Mouse (Mus musculus): Measurements from ENCODE around the gene Pigk.

Gene Pigk

GRCm38 (mm10) chr3:152949233-152949777, 235.4 kb downstream of the Pigk start:
- no peak for DNase-seq

GRCm38 (mm10) chr3:152950299-152950698, 236.4 kb downstream of the Pigk start:
- DNase-seq, result no peak

GRCm38 (mm10) chr3:152950914-152951313, 237.0 kb downstream of the Pigk start:
- no peak for DNase-seq

DNA sequence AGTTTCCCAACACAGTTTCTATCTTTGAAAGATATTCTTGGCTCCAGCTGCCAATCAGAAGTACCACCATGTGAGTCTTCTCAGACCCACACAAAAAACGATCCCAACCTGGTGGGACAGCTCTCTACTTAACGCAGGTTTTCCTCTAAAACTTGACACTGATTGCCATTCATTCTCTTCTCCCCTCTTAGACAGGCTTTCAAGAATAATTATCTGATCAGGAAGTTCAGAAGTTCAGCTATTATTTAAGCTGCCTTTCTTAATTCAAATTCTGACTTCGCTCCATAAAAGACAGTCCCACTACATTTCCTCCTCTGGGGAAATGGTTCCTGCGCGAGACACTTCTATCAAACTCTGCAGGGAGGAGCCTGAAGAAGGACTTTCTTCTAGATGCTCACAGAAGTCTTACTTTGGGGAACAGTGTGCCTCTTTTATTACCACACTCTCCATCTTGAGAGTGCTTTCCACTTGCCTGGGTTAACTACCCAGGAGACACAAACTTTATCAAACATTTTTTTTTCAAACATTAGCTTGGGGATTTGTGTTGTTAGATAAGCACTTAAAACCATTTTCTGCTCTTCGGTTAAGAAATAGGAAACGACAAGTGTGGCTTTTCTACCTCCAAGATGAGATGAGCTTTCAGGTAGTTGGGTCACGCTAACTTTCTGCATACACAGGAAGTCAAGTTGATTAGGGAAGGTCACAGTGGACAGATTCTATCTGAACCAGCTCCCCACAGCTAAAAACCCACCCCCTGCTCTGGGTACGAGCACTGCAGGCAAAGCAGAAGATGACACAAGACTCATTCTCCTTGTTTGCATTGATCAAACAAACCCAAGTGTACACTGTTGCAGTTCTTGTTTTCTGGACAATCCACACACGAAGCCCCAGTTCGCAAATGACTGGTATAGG, 238.0 kb downstream of the Pigk start:
- DNase-seq, result no peak

DNA sequence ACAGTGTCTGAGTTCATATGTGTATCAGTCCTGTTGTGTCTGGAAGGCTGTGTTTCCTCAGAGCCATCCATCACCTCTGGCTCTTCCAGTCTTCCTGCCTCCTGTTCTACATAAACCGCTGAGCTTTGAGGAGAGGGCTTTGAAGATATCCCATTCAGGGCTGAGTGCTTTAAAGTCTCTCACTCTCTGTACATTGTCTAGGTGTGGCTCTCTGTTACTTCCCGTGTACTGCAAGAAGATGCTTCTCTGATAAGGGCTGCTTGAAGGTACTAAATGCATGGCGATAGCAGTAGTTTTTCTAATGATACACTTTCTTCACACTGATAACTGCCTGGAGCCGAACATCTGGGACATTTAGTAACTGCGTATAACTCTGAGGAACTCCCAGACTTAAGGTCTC, 242.1 kb downstream of the Pigk start:
- DNase-seq, result no peak

DNA sequence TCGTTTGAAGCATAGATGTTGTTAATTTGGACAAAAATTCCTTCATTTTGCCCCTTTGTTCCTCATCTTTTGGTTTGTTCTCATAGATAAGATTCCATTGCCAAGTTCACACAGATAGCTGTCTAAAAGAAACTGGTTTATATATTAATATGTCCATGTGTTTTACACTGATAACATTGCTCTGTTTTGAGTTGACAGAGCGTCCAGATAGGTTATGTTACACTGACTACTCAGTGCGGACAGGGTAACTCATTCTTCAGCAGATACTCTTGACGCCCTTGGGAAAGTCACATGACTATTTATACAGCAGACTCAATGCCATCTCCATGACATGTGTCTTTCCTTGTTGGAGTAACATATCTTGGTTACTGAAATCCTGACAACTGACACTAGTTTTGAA, 242.9 kb downstream of the Pigk start:
- no peak for DNase-seq

- peak; percentile 76 for DNase-seq
Observed at GRCm38 (mm10) chr3:152958358-152959150, 244.7 kb downstream of the Pigk start.

- DNase-seq, result no peak
Observed at GRCm38 (mm10) chr3:152961855-152962376, 248.0 kb downstream of the Pigk start.

GRCm38 (mm10) chr3:152969774-152970347, 256.0 kb downstream of the Pigk start:
- peak; percentile 9 for DNase-seq

- no peak for DNase-seq
Observed at GRCm38 (mm10) chr3:152971373-152971772, 257.5 kb downstream of the Pigk start.

- DNase-seq, result no peak
Observed at GRCm38 (mm10) chr3:152979481-152980092, 265.7 kb downstream of the Pigk start.

GRCm38 (mm10) chr3:152980431-152980830, 266.5 kb downstream of the Pigk start:
- no peak for DNase-seq

- DNase-seq, result no peak
Observed at GRCm38 (mm10) chr3:152980978-152981974, 267.4 kb downstream of the Pigk start.

DNA sequence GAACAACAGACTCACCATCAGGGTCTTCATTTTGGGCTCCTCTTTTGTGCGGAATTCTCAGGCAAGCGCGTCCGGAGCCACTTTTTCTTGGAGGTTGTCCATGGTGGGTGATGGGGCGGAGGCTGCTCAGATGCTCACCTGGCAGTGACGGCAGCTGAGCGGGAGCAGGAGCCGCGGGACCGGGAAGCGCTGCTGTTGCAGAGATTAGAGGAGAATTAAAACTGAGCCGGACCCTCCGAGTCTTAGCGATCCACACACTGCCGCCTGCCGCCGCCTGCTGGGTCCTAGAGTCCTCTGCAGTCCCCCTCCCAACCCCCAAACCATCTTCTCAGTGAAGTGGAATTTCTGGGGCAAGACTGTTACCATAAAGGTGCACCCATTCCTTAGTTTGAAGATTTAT, 268.1 kb downstream of the Pigk start, which contains the start of gene St6galnac5:
TSS of gene St6galnac5 (minus strand) at position 259 of the 400 bp plus-strand sequence.
- DNase-seq, result no peak

DNA sequence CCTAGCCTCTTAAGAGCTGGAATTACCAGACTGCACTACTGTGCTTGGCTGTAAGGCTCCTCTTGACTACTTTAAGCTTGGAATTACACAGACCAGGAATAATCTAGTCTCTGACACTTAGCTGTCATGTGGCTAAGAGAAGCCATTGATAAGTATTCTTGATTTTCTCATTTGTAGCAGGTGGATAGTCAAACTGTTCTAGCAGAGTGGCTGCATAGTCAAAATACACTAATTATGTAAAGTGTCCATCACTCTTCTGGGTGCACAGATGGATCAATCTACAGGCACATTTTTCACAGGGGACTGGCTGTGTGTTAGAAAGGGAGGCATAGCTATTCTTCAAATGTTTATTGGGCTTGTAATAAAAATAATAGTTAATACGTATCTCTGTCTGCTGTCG, 276.9 kb downstream of the Pigk start:
- no peak for DNase-seq

DNA sequence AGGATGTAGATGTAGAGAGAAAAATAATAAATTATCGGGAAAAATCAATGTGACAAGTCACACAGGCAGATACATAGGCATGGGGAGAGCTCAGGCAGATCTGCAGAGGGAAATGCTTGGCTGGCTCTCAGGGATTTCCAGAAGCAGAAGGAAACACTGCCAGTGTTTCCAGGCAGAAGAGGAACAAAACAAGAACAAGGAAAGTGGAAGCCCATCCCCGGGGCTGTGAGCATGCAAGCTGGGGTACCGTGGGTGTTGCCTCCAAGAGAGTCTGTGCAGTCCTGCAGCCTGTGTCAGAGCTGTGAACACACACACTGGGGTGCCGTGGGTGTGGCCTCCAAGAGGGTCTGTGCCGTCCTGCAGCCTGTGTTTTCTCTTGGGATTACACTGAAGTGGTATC, 279.7 kb downstream of the Pigk start:
- DNase-seq, result no peak

- peak; percentile 16 for DNase-seq
Observed at GRCm38 (mm10) chr3:152998106-152998505, 284.2 kb downstream of the Pigk start.

GRCm38 (mm10) chr3:152998901-152999300, 285.0 kb downstream of the Pigk start:
- no peak for DNase-seq

GRCm38 (mm10) chr3:153006893-153007292, 293.0 kb downstream of the Pigk start:
- no peak for DNase-seq

DNA sequence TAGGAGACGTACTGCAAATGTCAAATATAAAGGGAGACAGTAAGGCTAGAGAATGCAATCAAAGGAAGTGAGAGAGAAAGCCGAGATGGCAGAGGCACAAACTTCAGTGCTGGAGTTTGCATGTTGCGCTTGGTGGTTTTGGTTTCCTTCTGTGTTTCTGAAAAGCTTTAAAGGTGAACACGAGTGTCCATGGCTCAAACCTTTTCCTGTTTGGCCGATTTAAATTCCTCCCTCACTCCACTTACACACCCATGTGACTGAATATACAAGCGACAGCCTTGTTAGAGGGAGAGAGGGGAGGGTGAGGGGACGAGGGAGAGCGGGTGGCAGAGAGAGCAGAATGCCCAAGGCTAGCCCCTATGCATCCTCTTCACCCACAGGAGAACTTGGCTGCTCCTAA, 302.5 kb downstream of the Pigk start:
- DNase-seq, result no peak

- no peak for DNase-seq
Observed at GRCm38 (mm10) chr3:153018051-153018450, 304.2 kb downstream of the Pigk start.
